Mouse (Mus musculus) liver, postnatal 0 days (tissue): Measurements from ENCODE around the gene Rmnd5a.

Source experiments
- CTCF ChIP-seq: sonication (generic); IDR thresholded peaks from 2 replicates; pipeline ENCODE4 v1.5.1; 2016; ENCODE audit warnings: antibody characterized with exemption, low read depth
- EP300 ChIP-seq: IDR thresholded peaks from 2 replicates; pipeline ENCODE4 v1.6.1; 2016; ENCODE audit warnings: antibody characterized with exemption, low read depth, mild to moderate bottlenecking

DNA sequence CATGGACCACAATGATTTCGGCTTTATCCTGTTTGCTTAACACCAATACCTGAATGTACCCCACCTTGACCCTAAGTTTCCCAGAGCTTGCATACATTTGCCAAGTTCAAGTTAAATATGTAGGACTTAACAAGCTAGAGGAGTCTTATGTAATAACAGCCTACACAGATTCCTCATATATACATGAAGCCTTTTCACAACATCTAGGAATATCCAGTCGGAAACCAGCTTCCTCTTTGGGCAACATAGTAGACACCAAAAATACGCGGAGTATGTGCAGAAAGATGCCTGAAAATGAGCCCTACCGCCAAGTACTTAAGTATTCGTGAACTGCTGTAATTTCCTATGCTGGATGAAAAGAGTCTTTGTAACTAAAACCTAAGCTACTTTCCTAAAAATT lies 14.8 kb downstream of the Rmnd5a start:
- no peak for TF ChIP-seq CTCF
- no peak for TF ChIP-seq EP300
